Mouse (Mus musculus) WW6 (cell line): ENCODE measurements around the gene Ssrp1.

ENCODE experiments used
- DNase-seq: peaks from one replicate; pipeline ENCODE4 v3.0.0-alpha.2; 2013; ENCODE audit warnings: low read depth, low spot score

Ssrp1 gene

DNA sequence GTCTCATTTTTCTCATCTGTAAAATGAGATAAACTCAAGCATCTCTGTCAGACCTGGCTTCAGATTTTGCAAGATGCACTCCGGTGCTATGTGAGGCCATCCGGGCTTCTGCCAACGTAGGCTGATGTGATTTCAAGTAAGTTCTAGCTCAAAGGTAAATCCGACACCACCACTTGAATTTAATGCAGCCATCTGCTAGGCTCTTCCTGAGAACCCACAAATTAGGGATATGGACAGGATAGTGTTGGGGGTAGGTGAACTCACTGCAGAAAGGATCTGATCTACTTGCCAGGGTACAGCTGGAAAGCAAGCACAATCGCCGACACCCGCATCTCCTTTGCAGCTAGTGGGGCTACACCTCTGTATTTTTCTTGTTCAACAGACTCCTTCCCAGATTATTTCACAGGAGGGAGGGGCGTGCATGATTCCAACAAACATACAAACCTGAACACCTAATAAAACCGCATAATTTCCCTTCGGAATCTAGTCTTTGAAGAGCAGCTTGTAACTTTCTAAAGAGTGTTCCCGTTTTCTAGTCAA lies 457 bp upstream of the Ssrp1 start:
- no peak for DNase-seq

DNA sequence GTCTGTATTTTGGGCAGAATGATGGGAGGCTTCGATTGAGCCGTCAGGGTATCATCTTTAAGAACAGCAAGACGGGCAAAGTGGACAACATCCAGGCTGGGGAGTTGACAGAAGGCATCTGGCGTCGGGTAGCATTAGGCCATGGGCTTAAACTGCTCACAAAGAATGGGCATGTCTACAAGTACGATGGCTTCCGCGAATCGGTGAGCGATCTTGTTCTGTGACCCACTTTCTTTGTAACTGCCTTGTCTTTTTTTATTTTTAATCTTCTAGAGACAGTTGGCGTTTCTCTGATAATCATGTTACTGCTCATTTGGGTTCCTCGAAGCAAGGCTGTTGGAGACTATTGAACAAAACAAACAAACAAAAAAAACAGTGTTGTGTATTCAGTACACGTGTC lies 1.3 kb downstream of the Ssrp1 start:
- no peak for DNase-seq

DNA sequence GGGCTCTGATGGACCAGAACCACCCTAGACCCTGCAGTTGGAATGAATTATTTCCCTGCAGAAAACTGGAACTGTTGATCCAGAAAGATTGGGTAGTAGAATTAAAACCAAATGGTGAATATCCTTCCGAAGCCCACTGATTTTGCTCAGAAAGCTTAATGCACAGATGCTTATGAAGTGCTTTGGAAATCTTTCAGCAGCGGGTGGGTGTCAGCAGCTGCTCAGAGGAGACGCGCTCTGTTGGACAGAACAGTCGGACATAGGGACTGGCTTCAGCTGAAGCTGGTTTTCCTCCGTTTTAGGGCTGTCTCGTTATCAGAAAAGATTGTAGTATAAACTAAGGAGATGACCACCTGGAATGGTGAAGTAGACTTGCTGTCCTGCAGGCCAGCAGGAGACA lies 6.6 kb downstream of the Ssrp1 start:
- DNase-seq, result no peak

DNA sequence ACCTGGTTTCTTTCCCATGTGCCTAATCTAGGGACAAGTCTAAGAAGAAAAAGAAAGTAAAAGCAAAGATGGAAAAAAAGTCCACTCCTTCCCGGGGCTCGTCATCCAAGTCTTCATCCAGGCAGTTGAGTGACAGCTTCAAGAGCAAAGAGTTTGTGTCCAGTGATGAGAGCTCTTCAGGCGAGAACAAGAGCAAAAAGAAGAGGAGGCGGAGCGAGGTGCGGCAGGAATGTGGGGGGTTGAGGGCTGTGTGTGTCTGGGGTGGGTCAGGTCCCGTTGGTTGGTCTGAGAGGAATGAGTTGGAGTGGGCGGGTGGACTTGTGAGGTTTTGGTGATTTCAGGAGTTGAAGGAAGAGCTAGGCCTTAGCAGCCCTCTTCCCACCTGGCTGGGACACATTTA lies 9.2 kb downstream of the Ssrp1 start:
- DNase-seq, result no peak

DNA sequence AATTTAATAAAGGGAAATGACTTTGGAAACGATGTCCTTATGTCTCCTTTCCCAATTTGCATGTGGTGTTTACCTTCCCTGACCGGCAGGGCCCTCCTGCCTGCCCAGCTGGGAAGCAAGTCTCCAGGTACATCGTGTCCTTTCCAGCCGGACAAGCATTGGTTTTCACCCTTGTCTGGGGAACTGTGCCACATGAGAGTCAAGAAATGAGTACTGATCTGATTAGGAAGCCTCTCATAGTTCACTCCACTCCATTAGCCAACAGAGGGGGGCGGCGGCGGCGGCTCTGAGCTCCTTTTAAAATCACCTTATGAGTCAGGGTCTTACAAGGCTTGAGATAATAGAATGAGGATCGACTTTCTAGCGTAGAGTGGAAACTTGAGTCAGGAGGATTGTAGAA lies 10.0 kb downstream of the Ssrp1 start:
- DNase-seq, result no peak

DNA sequence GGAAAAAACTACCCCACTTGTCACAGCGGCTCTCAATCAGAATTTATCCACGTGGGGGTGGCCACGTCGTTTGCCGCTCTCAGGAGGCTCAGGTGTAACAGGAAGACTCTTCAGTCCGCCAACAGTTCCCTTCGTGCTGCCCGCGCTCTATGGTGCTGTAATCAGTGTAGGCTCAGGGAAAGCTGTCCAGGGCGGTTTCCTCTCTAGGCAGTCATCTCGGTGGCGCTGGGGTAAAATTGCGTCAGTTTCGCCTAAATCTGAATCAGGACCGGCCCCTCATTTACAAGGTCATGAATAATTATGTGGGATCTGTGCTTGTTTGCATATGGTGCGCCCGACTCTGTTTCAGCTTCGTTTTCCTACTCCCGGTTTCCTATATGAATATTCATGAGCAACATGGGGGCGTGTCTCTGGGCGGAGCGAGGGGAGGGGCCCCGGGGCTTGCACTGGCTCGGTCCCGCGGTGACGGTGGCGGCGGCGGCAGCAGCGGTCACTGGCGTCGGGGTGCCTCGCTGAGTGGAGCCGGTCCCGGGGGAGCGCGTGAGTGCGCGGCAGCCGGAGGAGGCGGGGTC lies 10.6 kb downstream of the Ssrp1 start, which contains the start of gene Tnks1bp1:
Gene Tnks1bp1 (plus strand): TSS at position 427 of the 572 bp plus-strand sequence.
- DNase-seq, result peak; percentile 74

DNA sequence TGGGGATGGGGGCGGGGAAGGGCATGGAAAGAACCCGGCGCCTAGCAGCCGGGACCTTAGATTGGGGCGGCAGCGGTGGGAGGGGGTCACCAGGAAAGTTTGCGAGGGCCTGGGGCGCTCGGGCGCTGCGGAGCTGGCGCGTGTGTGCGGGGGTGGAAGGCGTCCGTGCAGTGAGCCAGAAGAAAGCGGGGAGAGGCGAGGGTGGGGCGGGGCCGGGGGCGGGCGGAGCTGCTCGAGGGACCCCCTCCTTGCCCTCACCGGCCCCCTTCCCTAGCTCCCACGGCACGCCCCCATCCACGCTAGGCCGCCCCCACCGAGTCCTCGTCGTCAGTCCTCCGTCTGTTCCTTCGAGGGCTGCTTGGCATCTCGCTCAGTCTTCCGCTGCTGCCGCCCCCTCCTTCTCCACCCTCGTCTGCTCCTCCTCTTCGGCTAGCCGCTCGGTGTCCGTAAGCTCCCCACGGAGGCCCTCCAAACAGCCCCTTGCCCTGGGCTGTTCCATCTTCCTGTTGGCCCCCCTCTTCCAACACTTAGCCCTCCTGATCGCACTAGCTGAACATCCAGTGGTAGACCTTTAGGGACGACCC lies 11.2 kb downstream of the Ssrp1 start:
- DNase-seq, result no peak

DNA sequence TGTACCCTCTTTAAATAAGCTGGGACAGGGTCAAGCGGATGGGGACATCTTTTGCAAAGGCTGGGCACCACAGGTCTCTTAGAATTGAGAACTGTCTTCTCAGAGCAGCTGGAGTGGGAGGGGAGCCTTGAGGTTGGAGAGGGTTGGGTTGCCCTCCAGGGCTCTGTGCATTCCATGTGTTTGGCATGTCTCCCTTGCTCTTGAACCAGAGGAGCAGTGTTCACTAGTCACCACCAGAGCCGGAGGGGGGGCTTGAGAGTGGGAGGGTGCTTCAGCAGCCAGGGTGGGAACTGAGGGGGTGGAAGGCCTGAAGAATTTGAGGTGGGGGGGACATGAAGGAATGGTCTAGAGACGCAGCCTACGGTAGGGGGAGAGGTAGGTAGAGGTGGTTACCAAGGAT lies 12.2 kb downstream of the Ssrp1 start:
- DNase-seq, result no peak

DNA sequence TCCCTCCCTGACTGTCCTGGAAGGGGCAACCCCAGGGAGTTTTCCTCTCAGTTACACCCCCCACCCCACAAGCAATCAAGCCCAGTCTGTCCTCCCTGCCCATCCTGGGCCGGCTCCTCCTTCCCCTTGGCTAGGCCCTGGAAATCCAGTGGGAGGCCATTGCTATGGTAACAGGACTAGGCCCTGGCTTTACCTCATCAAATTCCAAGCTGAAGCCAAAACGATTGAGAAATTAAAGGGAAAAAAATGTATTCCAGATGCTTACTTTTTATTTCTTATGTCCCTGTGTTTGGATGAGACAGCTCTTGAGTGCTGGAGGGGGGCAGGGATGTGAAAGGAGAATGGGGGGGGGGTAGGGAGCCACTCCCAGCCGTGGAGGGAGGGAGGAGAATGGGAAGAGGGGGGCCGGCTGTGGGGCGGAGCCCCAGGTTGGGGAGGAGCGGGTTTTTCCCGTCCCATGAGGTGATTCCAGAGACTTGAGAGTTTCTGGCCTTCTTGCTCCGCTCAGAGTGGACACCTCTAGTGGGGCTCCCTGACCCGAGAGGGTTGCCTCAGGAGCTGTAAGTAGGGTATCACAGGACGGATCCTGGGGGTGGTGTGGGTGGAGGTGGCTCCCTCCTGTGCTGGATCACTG lies 13.1 kb downstream of the Ssrp1 start:
- no peak for DNase-seq

DNA sequence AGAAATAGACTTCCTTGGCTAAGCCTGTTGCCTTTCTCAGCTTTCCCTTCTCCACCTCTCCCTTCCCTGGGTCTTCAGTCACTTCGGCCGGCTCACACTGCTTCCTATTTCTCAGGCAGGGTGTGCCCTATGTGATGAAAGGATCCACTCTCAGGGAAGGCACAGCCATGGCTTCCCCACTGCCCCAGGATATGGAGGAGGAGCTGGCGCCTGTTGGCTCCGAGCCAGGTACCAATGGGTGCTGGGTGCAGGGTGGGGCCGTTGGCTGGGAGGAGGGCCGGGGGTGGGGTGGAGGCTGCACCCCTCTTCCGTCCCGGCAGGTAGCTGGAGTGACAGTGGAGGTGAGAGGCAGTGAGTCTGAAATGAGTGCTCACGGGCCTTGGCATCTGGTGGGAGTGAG lies 13.7 kb downstream of the Ssrp1 start:
- DNase-seq, result no peak

DNA sequence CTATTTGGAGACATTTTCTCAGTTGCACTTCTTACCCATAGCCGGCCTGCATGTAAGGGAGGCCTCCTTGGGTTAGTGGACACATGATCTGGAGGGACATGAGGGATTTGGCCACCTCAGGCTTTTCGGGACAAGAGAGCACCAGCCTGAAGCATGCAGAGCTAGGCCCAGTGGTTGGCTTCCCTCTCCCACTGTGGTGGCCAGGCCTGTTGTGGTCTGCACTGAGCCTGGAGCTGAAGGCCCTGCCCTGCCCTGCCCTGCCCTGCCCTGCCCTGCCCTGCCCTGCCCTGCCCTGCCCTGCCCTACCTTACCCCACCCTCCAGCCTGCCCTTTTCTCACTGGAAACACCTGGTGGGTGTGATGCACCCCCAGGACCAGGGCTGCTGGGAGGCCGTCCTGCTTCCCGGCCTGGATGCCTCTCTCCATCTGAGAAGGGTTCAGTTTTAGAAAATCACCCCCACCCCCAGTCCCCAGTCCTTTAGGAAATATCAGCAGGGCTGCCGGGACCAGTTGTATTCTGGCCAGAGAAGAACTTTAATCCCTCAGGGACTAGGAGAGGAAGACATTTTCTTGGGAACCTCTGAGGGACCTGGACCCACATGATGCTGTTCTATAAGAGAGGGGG lies 16.3 kb downstream of the Ssrp1 start:
- no peak for DNase-seq

DNA sequence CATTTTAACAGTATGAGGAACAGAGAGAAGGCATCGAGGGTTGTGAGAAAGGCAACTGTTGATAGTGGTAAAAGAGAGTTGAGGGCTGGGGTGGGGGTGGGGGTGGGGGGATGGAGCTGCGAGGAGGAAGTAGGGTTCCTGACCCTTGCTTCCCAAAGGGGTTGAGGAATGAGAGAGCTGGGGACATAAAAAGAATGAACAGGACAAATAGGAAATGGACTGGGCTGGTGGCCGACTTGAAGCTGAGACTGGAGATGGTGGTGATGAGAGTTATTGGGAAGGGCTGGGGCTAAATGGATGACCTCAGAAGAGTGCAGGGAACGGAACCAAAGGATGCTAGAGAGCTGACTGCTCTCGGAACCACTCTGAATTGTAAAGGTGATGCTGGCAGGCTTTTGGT lies 19.7 kb downstream of the Ssrp1 start:
- no peak for DNase-seq

DNA sequence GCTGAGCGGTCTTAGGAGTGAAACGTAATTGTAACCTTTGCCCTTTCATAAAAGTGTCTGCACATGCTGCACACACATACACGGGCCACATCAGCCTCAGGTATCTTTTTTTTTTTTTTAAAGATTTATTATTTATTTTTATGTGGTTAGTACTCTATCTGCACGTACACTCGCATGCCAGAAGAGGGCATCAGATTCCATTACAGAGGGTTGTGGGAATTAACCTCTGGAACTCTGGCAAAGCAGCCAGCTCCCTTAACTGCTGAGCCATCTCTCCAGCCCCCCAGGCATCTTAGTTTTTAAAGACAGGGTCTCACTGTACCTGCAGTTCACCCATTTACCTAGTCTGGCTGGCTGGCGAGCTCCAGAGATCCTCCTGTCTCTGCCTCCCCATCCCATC lies 22.6 kb downstream of the Ssrp1 start:
- DNase-seq, result no peak

DNA sequence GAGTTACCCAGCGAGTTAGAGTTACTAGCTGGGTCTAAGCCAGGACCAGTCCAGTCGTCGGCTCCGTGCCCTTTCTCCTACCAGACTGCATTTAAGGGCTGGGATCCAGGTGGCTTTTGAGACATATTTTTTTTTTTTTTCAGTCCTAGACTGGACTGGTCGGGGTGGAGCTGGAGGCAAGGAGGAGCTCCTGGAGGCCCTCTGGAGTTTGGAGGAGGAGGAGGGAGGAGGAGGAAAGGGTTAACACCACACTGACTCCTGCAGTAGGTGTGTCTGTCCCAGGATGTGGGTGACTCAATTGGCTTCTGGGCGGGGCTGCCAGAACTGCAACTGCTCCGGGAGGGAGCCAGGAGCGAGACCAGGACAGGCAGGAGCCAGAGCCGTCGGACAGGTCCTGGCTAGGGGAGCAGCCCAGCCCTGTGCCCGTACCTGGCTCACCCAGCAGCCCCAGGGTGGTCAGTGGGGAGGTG lies 23.6 kb downstream of the Ssrp1 start:
- no peak for DNase-seq

DNA sequence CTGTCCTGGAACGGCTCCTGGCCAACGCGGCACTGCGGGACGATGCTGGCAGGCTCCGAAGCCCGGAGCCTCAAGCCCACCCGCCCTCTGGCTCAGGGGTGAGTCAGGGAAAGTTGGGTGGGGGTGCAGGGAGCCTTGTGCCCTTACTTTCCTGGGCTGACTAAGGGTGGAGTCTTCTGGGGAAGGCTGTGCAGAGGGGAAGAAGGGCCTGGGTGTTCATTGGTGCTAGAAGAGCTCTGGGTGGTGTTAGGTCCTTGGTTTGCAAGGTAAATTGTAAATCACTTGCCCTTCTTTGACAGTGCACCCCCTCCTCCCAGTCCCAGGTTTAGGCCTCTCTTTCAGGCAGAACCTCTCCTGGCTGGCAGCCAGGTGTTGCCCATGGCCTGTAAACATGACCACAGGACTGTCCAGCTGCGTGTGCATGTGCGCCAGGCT lies 24.1 kb downstream of the Ssrp1 start:
- no peak for DNase-seq

DNA sequence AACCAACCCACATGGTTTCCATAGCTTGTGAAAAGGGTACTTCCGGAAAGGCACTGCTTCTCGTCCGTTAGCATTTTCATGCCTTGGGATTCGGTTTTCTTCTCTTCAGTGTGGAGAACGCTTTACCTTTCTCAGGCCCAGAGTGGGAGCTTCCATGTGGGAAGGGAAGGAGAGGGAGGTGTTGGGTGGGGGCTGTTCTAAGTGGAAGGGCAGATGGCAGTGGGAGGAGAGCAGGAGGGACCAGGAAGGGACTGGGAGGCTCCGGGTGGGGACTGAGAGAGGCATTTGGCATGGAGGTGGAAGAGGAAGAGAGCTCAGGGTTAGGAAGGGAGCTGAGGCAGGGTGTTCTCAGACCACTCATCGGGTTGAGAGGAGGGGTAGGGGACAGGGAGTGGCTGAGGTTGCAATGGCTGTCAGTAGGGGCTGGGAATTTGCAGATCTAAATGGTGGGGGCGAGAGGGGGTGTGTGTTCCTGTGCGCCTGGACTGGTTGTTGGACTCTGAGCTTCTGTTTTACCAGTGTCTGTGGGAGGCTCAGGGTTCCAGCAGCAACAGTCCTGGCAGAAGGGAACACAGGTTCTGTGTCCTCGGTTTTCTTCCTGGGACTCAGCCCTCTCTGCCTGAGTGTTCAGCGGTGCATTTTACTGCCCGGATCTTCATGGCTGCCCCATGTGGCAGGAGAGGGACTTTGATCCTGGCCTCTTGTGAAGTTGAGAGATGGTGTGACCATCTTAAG lies 28.3 kb downstream of the Ssrp1 start:
- no peak for DNase-seq

DNA sequence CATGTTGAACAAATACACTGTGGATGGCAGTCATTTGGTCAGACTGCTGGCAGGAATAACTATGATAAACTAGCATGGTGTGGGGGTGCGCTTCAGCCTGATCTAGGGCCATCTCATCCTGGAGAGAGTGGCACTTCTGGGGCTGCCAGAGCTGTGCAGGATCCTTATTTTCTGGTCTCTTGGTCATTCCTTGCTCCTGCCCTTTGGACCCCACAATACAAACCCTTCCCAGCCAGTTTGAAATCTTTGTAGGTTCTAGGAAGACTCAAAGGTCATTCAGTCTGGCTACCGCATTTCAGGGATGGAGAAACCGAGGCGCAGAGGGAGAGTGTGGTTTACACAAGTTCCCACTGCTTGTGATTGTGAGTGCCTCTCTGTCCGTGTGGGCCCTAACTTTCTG lies 29.9 kb downstream of the Ssrp1 start:
- DNase-seq, result no peak

DNA sequence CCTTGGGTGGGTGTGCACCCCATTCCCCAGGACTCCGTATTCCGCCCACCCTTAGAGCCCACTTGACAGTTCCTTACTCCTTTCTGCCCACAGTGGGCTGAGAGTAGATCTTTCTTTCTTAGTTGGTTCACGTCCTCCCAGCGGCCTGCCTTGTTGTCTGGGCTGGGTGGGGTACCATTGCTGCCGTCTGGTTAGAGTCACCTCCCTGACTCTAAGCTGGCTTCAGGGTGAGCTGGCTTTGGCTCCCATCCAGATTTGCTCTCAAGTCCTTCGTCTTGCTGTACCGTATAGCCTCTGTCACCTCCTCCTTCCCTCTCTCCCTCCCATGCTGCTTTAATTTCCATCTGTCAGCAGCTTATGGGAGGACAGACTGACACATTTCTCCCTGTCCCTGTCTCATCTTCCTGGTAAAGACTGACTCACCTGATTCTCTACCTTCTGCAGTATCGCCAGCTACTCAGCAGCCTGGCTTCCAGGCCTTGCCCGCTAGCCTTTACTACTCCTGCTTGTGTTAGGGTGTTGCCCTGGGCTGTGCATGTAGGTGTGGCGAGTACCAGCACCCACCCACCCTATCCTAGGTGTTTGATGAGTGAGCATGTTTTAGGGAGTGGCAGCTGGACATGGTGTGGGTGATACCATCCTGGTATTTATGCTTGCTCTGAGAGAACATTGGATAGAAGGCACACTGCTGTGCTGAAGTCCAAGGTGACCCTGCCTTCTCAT lies 31.0 kb downstream of the Ssrp1 start:
- DNase-seq, result no peak

DNA sequence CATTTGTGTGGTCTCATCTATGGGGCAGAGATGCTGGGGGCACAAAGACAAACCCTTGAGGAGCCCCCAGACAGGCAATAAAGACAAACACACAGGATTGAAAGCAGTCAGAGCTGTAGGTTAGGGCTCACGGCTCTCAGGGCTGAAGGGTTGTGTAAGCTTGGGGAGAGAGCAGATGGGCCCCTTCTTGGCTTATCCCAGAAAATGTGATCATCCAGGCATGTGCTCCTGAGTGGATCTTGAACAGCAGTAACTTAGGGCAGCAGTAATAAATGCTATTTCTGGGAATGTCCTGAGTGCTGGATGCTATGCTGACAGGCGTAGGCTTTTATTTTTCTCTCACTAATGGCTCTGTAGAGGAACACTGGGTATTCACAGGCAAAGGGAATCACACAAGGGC lies 31.6 kb downstream of the Ssrp1 start:
- no peak for DNase-seq

DNA sequence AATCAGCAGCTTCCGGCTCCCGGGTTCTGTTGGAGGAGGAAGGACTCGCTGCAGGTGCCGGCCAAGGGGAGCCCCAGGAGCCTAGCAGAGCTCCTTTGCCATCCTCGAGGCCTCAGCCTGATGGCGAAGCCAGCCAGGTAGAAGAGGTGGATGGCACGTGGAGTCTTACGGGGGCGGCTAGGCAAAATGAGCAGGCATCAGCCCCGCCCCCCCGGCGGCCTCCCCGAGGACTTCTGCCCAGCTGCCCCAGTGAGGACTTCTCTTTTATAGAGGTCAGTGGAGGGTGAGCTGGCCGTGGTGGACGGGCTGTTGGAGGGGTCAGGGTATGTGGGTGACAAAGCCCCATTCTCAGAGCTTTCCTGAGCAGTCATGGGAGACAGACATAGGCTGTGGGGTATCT lies 33.1 kb downstream of the Ssrp1 start:
- DNase-seq, result no peak

DNA sequence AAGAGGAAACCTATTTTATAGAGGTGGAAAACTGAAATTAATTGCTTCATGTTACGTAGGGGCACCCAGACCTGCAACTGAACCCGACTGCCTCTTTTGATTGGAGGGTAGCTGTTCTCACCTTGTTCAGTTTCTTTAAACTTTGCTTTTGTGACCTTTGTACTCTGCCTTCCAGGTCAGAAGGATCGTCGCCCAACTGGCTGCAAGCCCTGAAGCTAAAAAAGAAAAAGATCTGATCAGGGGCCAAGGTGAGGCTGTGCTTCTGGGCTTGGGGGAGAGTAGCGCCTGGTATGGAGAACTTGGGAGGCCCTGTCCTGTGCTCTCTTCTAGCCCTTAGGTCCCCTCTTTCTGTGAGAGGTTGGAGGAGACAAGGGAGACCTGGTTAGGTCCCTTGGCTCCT lies 34.9 kb downstream of the Ssrp1 start:
- no peak for DNase-seq
